Mouse (Mus musculus): ENCODE measurements at regions not wholly inside any gene's neighbourhood (a gene's known extent, or its start where the extent isn't known, plus 50 kb on each side); places are given as distances from the start of the nearest gene placed in this dataset.

- no peak for TF ChIP-seq CTCF (IDR thresholded peaks at IDR 0.05; ENCODE audit: control insufficient read depth, insufficient read depth, low read length)
- no peak for TF ChIP-seq POLR2A (IDR thresholded peaks at IDR 0.05; ENCODE audit: borderline replicate concordance, control insufficient read depth, low read depth, low read length)
These were observed 273.4 kb upstream of the Ptger4 start for GRCm38 (mm10) chr15:5517244-5517966.

Measured in bone marrow, adult 2 months (tissue).